Mouse (Mus musculus): ENCODE measurements around the gene Arhgef10l. TPM values are rescaled to one million over a fixed set of nuclear protein-coding genes. Genes with fewer than 3 reads are reported as not detected.

The Arhgef10l gene
- 3.5 and 12.5 TPM in 2 replicates for polyA plus RNA-seq (2012)

GRCm38 (mm10) chr4:140665760-140666159, at the start of gene Arhgef10l:
Gene Arhgef10l, minus strand, starts transcription at chr4:140666012.

GRCm38 (mm10) chr4:140700269-140701018, 34.6 kb upstream of the Arhgef10l start, which contains the start of gene Rcc2:
Gene Rcc2, plus strand, starts transcription at chr4:140700541.

Other genes with a start within 250 kb of the Arhgef10l start
- 329 and 371 TPM in 2 replicates for gene Rcc2, start 34.5 kb upstream of the Arhgef10l start, polyA plus RNA-seq (2012)
- gene Padi6, start 76.6 kb upstream of the Arhgef10l start, polyA plus RNA-seq (2012) = not detected in 2 replicates
- gene Padi4, start 108.2 kb upstream of the Arhgef10l start, polyA plus RNA-seq (2012) = 38.6 and 40.6 TPM in 2 replicates
- gene Padi3, start 144.6 kb upstream of the Arhgef10l start, polyA plus RNA-seq (2012) = 0.66 and 0.81 TPM in 2 replicates
- gene Padi1, start 179.8 kb upstream of the Arhgef10l start, polyA plus RNA-seq (2012) = 0.24 and 0.49 TPM in 2 replicates
- gene Padi2, start 240.3 kb upstream of the Arhgef10l start, polyA plus RNA-seq (2012) = 8.7 and 11.8 TPM in 2 replicates